12 mouse cellular contexts compared by ENCODE assay signal in genomic region chr11:87750521-87750920, GRCm38 (mm10). TPM values are rescaled to one million over a fixed set of nuclear protein-coding genes. Genes with fewer than 3 reads are reported as not detected.
DNase-seq lines count a peak whose midpoint lies in the region; ATAC-seq lines count a peak whose summit lies in the region.
"Had no signal": no experiment of that assay in that cellular context is flagged by ENCODE, and none has a peak within 500 bp of the region (broad histone marks: within the 10 kb centered on the region; RNA-seq: fewer than 3 reads in every experiment).

No protein-coding gene starts in this region.

- H3K79me2 ChIP-seq in macrophage (ENCODE audit: inconsistent target), result peaks cover 36% of the 10 kb centered on the region

- WGBS in forebrain, embryonic 10.5 days, result 81% methylated on average over 3 of the region's 3 CpGs
- WGBS in forebrain, embryonic 12.5 days, result 79% methylated on average over 3 of the region's 3 CpGs
- WGBS in macrophage (ENCODE audit: missing documents), result 19% methylated on average over 3 of the region's 3 CpGs

- DNase-seq in forebrain, embryonic 10.5 days (ENCODE audit: extremely low spot score, low spot score), result no peak
- DNase-seq in spleen, adult 12 weeks (ENCODE audit: low spot score), result peak; percentile 45
- no peak for DNase-seq in spleen, postnatal 14 days (ENCODE audit: low spot score in 2 of 2)
- no peak for DNase-seq in right cerebral cortex, adult 18-20 months
- no peak for DNase-seq in adrenal gland, postnatal 4 days (ENCODE audit: low spot score in 2 of 2)
- DNase-seq in yolk sac, embryonic 10.5 days (ENCODE audit: low spot score), result no peak
- DNase-seq: lung, postnatal 14 days; right cerebral cortex, postnatal 14 days had no signal

- no peak overlapping the region for H3K4me3 ChIP-seq in forebrain, embryonic 10.5 days
- H3K4me3 ChIP-seq in forebrain, embryonic 12.5 days (replicated peaks), result no peak overlapping the region
- no peak overlapping the region; the same call in 1 of the 2 replicates for H3K4me3 ChIP-seq in macrophage (ENCODE audit: inconsistent target)

- H3K4me1 ChIP-seq in forebrain, embryonic 10.5 days, result peaks cover 17% of the 10 kb centered on the region
- no peaks in the 10 kb centered on the region for H3K4me1 ChIP-seq in forebrain, embryonic 12.5 days

- H3K27ac ChIP-seq in forebrain, embryonic 10.5 days, result peak overlapping the region; percentile 56; the same call in 1 of the 2 replicates
- no peak overlapping the region for H3K27ac ChIP-seq in forebrain, embryonic 12.5 days
- peak overlapping the region; percentile 99 for H3K27ac ChIP-seq in macrophage

- H3K4me2 ChIP-seq in forebrain, embryonic 12.5 days, result no peak overlapping the region

- no peaks in the 10 kb centered on the region for H3K9me3 ChIP-seq in forebrain, embryonic 10.5 days
- no peaks in the 10 kb centered on the region for H3K9me3 ChIP-seq in forebrain, embryonic 12.5 days

- H3K9ac ChIP-seq in forebrain, embryonic 12.5 days, result no peak overlapping the region

- no peak for ATAC-seq in forebrain, embryonic 12.5 days (ENCODE audit: low FRiP score)
- ATAC-seq: forebrain, embryonic 14.5 days; intestine, postnatal 0 days had no signal

- no peaks in the 10 kb centered on the region; the same call in 1 of the 2 replicates for H3K36me3 ChIP-seq in forebrain, embryonic 10.5 days (replicated peaks)
- H3K36me3 ChIP-seq in forebrain, embryonic 12.5 days (replicated peaks), result no peaks in the 10 kb centered on the region
- no peaks in the 10 kb centered on the region for H3K36me3 ChIP-seq in macrophage (ENCODE audit: inconsistent target)

- no peaks in the 10 kb centered on the region for H3K27me3 ChIP-seq in forebrain, embryonic 10.5 days (ENCODE audit: poor library complexity, severe bottlenecking)
- H3K27me3 ChIP-seq in forebrain, embryonic 12.5 days, result no peaks in the 10 kb centered on the region

RNA-seq across cellular contexts. Expression of gene Tspoap1, which starts 9.8 kb away (rescaled TPM):
- 11.0 and 11.1 TPM in 2 replicates for polyA plus RNA-seq in forebrain, embryonic 10.5 days (2016; fragmentation: Nextera tagmentation; extraction: Ambion mirVana)
- 33.0 and 35.1 TPM in 2 replicates for polyA plus RNA-seq in forebrain, embryonic 12.5 days (2016; fragmentation: Nextera tagmentation; extraction: Ambion mirVana)
- 100 to 1,000 TPM in 17 of 26 experiments, 10 to 100 TPM in 9; 37.2 to 460 (median 156) TPM for total RNA-seq in macrophage (2018; cell fraction: chromatin; rRNA removed)
- total RNA-seq in macrophage (2018; cell fraction: cytosol; rRNA removed), result 10 to 100 TPM in 2 of 26 experiments, 1 to 10 TPM in 15, under 1 TPM in 9; 0.56 to 16.9 (median 1.2) TPM
- 100 to 1,000 TPM in 4 of 26 experiments, 10 to 100 TPM in 22; 16.3 to 153 (median 46.3) TPM for total RNA-seq in macrophage (2018; cell fraction: nucleus; rRNA removed)
- polyA plus RNA-seq in macrophage (2018), result 0.82 to 1.7 TPM (median 1.6 TPM) in 3 replicates
- total RNA-seq in adrenal gland, postnatal 4 days (2021), result 1 to 10 TPM; 6.4 to 7.6 TPM

RNA-seq across cellular contexts. Expression of gene Supt4a, which starts 13.2 kb away (rescaled TPM):
- 153 and 160 TPM in 2 replicates for polyA plus RNA-seq in forebrain, embryonic 10.5 days (2016; fragmentation: Nextera tagmentation; extraction: Ambion mirVana)
- 118 and 137 TPM in 2 replicates for polyA plus RNA-seq in forebrain, embryonic 12.5 days (2016; fragmentation: Nextera tagmentation; extraction: Ambion mirVana)
- total RNA-seq in macrophage (2018; cell fraction: chromatin; rRNA removed), result 10 to 100 TPM in 14 of 26 experiments, 1 to 10 TPM in 12; 2.1 to 21.4 (median 10.3) TPM
- total RNA-seq in macrophage (2018; cell fraction: cytosol; rRNA removed), result 100 to 1,000 TPM in 5 of 26 experiments, 10 to 100 TPM in 21; 65.1 to 109 (median 81.3) TPM
- total RNA-seq in macrophage (2018; cell fraction: nucleus; rRNA removed), result 10 to 100 TPM in 25 of 26 experiments, 1 to 10 TPM in 1; 9.1 to 39.1 (median 27.6) TPM
- 69.4 to 113 TPM (median 85.3 TPM) in 3 replicates for polyA plus RNA-seq in macrophage (2018)
- 10 to 100 TPM; 88.2 to 89.0 TPM for total RNA-seq in adrenal gland, postnatal 4 days (2021)

RNA-seq across cellular contexts. Expression of gene Mpo, which starts 42.9 kb away (rescaled TPM):
- 4.5 and 5.1 TPM in 2 replicates for polyA plus RNA-seq in forebrain, embryonic 10.5 days (2016; fragmentation: Nextera tagmentation; extraction: Ambion mirVana)
- polyA plus RNA-seq in forebrain, embryonic 12.5 days (2016; fragmentation: Nextera tagmentation; extraction: Ambion mirVana), result 0.92 and 1.1 TPM in 2 replicates
- under 1 TPM in 1 of 26 experiments, not detected in 25; 0.29 TPM for total RNA-seq in macrophage (2018; cell fraction: chromatin; rRNA removed)
- total RNA-seq in macrophage (2018; cell fraction: cytosol; rRNA removed), result 1 to 10 TPM in 2 of 26 experiments, under 1 TPM in 20, not detected in 4; 0.07 to 1.3 (median 0.37) TPM
- 1 to 10 TPM in 2 of 26 experiments, under 1 TPM in 10, not detected in 14; 0.18 to 2.7 (median 0.68) TPM for total RNA-seq in macrophage (2018; cell fraction: nucleus; rRNA removed)
- polyA plus RNA-seq in macrophage (2018), result 0.19 to 2.7 TPM (median 1.0 TPM) in 3 replicates
- 10 to 100 TPM in 1 of 2 experiments, 1 to 10 TPM in 1; 2.8 to 12.9 TPM for total RNA-seq in adrenal gland, postnatal 4 days (2021)
